Mouse (Mus musculus) c-Kit-positive CD71-negative TER-119-negative erythroid progenitor cells, embryonic 14.5 days (primary cell): Measurements from ENCODE around the gene Csk.

Source experiments
- DNase-seq: peaks from one replicate; pipeline ENCODE4 v3.0.0-alpha.2; 2013; ENCODE audit warnings: low read depth

Gene Csk

DNA sequence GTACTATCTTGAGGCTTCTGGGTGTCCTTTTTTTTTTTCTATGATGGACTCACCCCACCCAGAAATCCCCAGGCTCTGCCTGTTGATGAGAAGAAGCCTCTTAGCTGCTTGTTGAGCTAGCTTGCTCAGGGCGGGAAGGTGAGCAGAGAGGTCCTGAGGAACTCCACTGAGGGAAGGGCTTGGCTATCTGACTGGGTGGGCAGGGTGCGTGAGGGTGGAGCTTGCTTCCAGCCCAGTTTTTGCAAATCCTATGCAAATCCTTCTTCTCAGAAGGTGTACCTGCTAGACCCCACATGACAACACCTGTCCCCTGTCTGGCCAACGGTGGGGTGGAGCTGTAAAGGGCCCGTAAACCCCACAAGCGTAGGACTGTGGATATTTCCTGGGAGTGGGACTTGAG, at the start of gene Csk:
Csk (minus strand) TSS at position 349 of the 400 bp plus-strand sequence.
- DNase-seq = no peak

DNA sequence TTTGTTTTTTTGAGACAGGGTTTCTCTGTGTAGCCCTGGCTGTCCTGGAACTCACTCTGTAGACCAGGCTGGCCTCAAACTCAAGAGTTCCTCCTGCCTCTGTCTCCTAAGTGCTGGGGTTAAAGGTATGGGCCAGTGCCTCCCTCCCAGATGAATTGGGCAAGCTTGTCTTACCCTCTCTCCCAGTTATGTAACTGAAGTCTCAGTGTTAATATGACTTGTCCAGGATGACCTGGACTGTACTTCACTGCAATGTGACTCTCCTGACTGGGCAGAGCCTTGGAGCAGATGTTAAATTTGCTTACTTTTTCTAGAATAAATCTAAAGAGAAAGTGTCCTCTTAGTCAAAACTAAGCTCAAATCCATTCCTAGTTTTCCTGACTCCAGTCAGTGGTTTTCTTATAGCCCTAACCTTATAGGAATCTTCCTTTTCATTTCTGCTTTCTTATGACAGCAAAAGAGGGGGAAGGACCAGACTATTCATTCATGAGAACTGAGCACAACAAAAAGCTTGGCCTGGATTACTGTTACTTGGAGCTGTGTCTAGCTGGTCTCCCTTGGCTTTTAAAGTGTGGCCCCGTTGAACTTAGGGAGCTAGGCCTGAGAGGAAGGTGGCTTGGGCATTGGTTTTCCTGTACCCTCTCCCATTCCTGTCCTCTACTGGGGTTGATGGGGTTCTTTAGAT, 45.2 kb upstream of the Csk start:
- DNase-seq = no peak

DNA sequence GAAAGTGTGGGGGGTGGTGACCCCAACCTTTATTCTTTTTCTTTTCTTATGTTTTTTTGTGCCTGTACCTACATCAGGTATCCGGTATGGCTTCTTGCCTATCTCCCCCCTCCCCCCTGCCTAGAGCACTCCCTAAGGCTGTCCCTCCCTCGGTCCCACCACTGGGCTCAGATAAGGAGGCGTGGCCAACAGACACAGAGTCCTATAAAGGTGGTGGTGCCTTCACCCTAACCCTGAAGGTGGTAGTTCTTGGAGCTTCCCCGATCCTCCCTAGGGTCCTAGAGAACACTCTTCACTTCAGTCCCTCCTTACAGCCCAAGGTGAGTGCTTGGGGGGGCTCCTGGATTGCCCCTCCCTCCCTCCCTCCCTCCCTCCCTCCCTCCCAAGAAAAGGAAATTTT, 43.9 kb upstream of the Csk start:
- DNase-seq = no peak

DNA sequence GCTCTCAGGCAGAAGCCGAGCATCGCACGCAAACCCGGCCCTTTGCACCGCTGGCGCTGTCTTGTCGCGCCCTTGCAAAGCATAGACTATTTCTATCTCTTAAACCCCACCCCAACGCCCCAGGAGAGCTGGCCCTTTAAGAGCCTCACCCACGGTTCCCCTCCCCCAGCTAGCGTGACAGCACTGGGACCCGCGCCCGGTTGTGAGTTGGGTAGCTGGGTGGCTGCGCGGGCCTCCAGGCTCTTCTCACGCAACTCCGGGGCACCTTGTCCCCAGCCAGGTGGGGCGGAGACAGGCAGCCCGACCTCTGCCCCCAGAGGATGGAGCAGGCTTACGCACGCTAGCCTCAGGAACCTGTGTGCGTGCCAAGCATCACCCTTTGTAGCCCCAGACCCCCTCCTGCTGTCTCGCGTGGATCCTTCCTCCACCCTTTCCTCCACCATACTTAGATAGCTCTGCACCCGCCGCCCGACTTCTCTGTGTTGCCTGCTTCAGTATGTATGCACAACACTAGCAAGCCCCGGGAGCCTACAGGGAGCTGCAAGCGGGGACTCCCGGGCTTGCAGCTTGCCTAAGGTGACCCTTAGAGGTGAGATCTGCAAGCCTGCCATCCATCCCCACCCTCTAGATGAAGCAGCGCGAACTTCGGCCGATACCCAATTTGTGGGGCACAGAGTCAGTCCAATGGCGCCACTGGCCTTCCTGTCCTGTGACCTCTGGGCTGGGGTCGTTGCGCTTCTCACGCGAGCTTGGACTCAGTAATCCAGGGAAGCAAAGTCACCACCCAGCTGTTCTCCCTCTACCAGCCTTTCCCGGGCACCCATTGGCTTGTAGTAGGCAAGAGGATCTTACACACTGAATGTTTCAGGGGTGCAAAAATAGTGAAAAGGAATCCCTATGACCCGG, 43.2 kb upstream of the Csk start:
- DNase-seq = no peak

DNA sequence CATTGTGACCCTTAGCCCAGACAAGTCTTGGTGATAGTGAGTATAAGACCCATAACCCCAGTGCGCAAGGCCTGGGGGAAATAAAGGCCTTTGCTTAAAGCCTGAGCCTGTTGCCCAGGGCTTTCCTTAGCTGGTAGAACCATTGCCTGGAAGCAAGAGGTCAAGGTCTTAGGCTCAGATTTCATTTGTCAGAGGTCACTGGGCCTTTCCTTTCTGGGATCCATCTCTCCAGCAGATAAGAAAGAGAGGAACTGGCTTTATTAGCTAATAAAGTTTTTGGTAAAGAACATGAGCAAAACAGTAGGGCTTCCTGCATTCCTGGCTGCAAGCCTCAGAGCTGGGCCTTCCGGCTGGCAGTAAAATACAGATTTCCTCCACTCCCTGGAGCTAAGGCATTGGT, 40.7 kb upstream of the Csk start:
- no peak for DNase-seq

DNA sequence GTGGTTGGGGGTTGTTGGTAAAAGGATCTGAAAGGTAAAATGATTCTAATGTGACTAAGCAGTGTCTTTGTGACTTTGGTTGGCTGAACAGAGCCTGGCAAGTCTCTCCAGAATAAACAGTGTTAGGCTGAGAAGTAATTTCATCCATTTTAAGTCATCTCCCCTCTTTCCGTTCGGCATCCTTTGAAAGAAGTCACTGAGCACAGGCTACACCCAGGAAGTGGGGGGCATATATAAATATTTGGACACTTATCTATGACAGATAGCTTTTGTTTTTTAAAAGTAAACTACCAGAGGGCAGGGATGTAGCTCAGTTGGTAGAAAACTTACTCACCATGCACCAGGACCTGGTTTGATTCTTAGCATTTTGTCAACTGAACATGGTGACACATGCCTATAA, 35.2 kb upstream of the Csk start:
- DNase-seq = no peak

DNA sequence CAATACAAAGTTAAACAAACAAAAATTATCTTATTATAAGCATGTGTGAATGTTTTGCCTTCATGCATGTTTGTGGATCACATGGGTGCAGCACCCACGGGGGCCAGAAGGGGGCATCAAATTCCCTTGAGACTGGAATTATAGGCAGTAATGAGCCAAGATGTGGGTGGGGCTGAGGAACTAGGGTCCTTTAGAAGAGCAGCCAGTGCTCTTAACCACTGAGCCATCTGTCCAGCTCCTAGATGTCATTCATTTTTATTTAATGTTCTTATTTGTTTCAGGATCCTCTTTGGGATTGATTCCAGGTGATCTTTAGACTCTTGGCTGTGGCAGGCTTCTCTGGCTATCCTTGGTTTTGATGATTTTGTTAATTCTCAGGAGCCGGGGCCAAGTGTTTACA, 34.7 kb upstream of the Csk start:
- no peak for DNase-seq

DNA sequence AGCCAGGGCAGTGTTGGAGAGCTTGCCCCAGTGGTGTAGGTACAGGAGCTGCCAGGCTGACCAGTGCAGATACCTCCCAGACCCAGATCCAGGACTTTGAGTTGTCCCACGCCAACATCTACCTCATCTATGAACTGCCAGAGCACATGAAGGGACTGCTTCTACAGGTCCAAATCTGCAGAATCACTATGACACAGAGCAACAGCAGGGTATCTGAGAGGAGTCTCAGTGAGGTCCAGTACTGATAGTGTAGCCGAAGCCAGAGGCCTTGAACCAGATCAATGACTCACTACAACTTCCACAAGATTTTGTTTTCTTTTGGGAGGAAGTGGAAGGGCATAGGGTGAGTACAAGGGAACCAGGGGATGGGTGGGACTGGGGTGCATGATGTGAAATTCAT, 34.3 kb upstream of the Csk start, which contains the start of gene Cyp1a1:
Cyp1a1 (plus strand) TSS at position 178 of the 400 bp plus-strand sequence.
- DNase-seq = no peak

DNA sequence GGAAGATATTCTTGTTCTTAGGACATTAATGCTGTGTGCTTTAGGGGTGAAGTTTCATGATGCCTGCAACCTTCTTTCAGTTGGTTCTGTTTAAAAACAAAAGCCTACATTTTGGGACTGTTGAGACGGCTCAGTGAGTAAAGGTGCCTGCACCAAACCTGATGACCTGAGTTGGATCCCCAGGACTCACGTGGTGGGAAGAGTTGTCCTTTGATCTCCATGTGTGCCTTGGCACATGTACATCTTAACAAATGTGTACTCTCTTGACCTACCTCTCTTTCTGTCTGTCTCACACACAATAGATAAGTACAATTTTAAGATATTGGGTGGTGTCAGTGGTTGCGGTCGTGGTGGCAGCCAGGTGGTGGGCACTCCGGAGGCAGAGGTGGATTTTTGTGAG, 32.6 kb upstream of the Csk start:
- no peak for DNase-seq

DNA sequence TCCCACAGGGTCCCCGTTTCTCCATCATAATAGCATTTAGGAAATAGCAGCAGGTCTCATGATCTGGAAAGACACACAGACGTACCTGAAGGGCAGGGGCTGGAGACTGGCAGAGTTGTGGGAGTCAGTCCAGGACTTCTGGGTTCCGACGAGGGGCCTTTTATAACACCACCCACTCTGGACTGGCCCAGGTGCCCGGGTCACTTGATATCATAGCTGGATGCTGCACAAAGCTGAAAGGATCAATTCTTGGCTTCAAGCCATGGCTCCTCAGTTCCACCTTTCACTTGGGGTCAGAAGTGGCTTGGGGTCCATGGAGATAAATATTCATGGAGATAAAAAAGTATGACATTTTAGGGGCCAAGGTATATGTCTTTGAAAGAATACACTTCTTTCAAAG, 30.1 kb upstream of the Csk start, which contains the start of gene Cyp1a2:
Cyp1a2 (minus strand) TSS at position 184 of the 400 bp plus-strand sequence.
- DNase-seq = no peak

DNA sequence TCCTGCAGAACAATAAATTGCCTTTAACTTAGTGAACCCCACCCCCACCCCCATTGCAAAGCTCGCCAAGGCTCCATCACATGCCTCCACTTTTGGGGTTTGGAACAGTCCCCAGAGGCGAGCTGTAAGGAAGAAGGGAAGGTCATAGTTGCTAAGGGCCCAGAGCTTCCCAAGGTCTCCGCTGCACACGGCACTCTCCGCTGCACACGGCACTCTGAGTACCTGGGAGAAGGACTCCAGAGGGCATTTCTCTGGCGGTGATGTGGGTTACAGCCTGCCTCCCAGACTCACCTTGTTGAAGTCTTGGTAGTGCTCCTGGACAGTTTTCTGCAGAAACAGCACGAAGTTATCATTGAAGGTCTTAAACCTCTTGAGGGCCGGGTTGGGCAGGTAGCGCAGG, 28.0 kb upstream of the Csk start:
- DNase-seq = no peak

DNA sequence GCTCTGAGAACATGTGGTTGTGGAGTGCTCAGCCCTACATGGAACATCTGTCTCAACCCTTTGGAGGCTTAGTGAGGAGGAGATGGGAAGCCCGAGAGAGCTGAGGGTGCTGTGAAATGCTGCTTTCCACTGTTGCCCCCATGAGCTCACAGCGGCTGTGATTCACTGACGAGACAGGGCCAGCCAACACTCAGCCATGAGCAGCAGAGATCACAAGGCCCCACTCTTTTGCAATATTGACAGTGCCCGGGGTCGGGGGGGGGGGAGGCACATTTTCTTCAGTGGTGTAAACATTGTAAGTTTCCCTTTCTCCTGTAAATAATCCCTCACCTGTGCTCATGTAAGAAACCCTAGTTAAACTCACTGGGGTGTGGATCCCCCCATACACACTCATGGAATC, 18.1 kb upstream of the Csk start:
- DNase-seq = no peak

DNA sequence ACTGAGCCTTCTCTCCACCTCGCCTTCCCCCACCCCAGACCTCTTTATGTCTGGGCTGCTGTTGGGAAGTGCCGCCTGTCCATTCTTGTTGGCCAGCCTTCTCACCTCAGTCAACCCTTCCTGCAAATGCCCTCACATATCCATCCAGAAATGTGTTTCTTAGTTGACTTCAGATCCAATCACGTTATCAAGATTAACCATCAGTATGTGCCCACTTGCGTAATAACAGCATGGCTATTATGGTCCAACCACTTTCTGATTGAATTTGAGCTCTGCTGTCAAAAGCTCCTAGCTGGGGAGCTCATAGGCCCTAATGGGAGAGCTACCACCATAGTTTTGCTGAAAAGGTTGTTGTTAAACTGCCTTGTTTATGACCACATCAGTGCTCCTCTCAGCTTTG, 17.6 kb upstream of the Csk start:
- DNase-seq = no peak

DNA sequence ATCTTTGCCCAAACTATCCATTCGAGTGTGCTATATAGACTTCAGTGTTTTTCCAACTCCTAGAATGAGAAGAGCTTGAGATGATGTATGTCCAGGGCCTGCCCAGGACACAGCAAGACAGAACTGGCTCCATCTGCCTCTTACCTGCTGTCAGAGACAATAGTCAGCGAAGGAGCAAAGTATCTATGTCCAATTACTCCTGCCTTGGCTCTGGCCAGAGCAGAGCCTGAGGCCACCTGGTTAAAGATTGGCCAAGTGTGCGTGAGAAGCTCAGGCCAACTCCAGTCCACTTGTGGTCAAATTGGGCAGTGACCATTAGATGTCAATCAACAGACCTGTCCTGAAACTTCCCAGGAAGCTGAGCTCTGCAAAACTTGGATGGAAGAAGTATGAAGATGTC, 16.1 kb upstream of the Csk start:
- DNase-seq = no peak

DNA sequence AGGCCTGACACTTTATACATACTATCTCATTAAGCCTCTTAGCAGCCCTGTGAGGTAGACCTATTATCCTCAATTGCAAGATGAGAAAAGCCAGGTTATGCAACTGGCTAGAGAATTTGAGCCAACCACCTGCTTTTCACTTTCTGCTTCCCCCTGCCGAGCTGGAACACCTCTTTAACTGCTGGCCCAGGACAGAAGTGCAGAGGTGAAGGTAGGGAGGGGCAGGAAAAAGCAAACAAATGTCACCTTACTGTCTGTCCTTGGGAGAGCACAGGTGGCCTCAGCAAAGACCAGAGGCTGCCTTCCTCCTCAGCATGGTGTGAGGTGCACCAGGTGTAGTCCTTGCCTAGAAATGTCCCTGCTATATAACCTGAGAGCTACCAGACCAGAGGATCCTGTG, 14.8 kb upstream of the Csk start:
- DNase-seq = no peak

DNA sequence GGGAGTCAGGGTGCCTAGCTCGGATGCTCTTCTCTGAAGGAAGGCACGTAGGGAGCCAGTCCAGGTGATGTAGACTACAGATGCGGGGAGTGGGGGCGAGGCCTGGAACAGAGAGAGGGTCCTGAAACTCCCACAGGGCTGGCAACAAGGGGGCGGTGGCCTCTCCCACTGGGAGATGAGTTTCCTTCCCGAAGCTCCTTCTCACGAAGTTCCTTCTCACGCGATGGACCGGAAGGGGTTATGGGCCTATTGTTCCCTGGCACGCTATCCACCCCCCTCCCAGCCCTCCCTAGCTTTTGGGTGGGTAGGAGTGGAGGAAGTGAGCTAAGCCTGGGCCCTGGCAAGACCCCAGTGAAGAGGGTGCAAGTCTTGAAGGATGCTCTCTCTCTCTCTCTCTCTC, 14.4 kb upstream of the Csk start:
- DNase-seq = no peak

DNA sequence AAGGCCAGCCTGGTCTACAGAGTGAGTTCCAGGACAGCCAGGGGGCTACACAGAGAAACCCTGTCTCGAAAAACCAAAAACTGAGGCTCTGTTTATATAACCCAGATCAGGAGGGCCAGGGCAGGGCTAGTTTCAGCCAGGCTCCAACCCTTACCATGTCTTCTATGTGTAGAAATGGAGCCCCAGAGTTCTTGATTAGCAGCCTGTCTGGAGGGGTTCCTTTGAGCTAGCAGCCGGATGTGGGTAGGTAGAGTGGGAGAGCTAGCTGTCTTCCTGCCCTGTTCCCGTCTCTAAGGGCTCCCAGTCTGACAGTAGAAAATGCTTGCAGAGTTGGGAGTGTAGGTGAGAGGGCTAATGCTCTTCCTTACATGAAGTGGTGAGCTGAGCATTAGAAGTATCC, 13.7 kb upstream of the Csk start:
- no peak for DNase-seq

DNA sequence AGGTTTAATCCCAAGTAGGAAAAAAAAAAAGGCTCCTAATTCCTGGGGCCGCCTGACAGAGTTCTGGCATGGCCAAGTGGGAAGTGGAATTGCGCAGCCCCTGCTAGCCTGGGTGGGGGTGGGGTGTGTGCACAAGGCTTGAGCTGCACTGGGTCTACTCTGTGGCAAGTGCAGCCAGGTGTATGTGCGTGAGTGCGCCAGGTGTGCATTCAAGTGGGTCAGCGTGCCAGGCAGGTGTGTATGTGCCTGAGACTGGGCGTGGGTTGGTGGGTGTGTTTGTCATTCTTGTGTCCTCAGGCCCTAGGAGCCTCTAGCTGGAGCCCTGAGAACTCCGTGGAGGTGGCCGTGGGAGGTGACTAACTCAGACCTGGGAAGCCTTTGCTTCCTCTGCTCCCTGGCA, 13.1 kb upstream of the Csk start:
- no peak for DNase-seq

DNA sequence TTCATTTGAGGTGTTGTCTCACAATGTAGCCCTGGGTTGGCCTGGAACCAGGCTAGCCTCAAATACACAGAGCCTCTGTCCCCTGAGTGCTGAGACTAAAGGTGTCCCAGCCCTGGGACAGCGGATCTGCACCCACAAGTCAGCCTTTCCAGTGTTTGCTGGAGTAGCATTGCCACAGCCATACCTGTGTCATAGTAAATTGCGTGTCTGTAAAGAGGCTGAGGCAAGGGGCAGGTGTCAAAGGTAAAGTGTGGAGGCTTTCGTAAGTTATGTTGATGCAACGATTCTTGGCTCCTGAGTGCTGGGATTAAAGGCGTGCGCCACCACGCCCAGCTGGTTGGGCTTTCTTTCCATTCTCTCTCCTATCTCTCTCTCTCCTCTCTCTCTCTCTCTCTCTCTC, 11.2 kb upstream of the Csk start:
- DNase-seq = no peak

DNA sequence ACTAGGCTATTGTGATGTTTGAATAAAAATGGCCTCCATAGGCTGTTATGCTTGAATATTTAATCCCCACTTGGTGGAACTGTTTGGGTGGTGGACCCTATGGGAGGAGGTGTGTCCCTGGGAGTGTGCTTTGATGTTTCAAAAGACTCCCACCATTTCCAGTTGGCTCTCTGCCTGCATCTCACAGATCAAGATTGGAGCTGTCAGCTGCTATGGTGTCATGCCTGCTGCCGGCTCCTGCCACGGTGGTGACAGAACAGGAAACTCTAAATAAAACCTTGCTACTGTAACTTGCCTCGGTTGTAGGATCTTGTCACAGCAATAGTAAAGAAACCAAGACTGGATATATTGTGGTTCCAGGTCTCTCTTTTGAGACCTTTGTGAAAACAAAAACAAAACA, 8.1 kb upstream of the Csk start:
- no peak for DNase-seq

DNA sequence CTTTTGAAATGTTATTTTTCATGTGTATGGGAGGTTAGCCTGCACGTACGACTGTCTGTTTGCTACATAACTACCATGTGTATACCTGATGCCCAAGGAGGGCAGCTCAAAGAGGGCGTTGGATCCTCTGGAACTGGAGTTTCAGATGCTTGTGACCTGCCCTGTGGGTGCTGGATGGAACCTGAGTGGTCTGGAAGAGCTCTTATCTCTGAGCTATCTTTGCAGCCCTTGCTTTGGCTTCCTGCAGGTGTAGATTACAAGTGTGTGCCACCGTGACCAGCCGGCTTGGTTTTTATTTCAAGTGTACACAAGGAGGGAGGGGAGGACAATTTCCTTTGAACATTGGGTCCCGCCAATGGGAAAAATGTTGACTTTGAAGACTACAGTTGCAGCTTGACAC, 7.1 kb upstream of the Csk start:
- no peak for DNase-seq

DNA sequence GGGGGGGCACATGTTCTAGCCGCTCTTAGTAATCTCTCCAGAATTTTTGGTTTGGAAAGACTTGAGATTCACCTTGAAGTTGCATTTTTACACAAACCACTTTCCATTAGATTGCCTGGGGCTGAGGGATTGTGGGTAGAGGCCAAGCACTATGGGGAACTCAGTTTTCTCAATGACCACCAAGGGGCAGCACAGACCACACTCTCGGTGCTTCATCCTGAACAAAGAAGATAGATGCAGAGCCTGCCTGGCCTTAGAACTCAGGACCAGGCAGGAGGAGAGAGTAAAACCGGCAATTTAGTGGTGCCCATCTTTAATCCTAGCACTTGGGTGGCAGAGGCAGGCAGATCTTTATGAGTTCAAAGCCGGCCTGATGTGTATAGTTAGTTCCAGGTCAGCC, 6.3 kb upstream of the Csk start:
- peak; percentile 74 for DNase-seq

DNA sequence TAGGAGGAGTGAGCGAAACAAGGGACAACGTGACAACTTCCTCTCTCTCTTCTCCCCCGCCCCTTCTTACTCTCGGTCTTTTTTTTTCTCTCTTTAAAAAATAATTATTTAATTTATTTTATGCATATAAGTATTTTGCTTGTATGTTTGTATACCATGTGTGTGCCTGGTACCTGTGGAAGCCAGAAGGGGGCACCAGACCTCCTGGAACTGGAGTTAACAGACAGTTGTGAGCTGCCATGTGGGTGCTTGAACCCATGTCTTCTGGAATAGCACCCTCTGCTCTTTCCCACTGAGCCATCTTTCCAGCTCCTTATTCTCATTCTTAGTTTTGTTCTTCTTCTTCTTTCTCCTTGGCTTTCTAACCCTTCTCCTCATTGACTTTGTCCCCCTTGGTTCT, 5.5 kb upstream of the Csk start:
- no peak for DNase-seq

DNA sequence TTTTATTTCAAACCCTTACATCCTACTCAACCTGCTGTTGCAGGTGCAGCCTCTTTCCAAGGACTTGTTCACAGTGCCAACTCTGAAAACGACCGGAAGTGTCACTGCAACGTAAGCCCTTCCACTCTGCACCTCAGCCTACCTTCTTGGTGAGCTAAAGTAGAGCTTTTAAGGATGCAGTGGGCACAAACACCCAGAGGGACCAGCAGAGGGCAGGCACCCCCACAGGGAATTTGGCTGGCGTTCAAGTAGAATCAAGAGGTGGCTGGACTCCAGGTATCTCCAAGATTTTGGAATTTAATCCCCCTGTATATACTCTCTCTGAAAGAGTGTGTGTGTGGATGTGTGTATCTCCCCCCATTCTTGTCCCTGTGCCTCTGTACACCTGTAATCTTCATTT, 4.4 kb upstream of the Csk start:
- no peak for DNase-seq
